8 mouse cellular contexts compared by ENCODE assay signal in the genomic region with DNA sequence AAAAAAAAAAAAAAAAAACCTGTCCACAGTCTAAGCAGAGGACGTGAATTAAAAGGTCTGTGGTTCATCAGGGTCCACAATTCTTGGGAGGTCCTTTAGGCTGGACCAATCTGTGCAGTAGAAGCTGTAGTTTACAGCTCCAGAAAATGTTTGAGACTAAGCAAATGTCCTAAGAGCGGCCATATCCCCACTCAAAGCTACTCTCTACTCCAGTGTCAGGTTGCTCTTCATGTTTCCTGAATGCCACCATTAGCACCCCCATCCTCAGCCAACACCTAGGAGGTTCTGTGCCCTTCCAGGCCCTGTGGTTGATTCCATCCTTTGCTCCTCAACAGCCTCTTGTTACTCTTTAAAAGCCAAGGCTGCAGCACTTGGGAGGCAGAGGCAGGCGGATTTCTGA. TPM values are rescaled to one million over a fixed set of nuclear protein-coding genes. Genes with fewer than 3 reads are reported as not detected.
DNase-seq lines count a peak whose midpoint lies in the region; ATAC-seq and TF ChIP-seq lines count a peak whose summit lies in the region.

No protein-coding gene starts in this region.

- no peak overlapping the region for H3K27ac ChIP-seq in gastrocnemius, adult 2 months
- no peak overlapping the region for H3K27ac ChIP-seq in forebrain, postnatal 0 days (ENCODE audit: low read depth, low read length)
- H3K27ac ChIP-seq in macrophage = peak overlapping the region; percentile 49

- peak overlapping the region; percentile 81; the same call in 1 of the 2 replicates for H3K4me2 ChIP-seq in forebrain, postnatal 0 days (ENCODE audit: low read depth)

- no peak for ATAC-seq in forebrain, postnatal 0 days

- WGBS in forebrain, postnatal 0 days = 49% methylated on average over 3 of the region's 3 CpGs
- WGBS in macrophage (ENCODE audit: missing documents) = 77% methylated on average over 3 of the region's 3 CpGs

- intact Hi-C loops in gastrocnemius, adult 2 months (cut with DNase I) = no loop called here

- H3K9me3 ChIP-seq in E14TG2a.4 (ENCODE audit: low read length) = no peaks in the 10 kb centered on the region
- no peaks in the 10 kb centered on the region for H3K9me3 ChIP-seq in forebrain, postnatal 0 days (ENCODE audit: low read length)

- H3K36me3 ChIP-seq in E14TG2a.4 (ENCODE audit: insufficient read depth, low read length) = peaks cover 47% of the 10 kb centered on the region
- H3K36me3 ChIP-seq in forebrain, postnatal 0 days (ENCODE audit: insufficient read depth) = peaks cover 8% of the 10 kb centered on the region; the same call in 1 of the 2 replicates
- no peaks in the 10 kb centered on the region for H3K36me3 ChIP-seq in macrophage (ENCODE audit: inconsistent target)

- no peaks in the 10 kb centered on the region for H3K27me3 ChIP-seq in E14TG2a.4 (ENCODE audit: insufficient read depth, low read length)
- H3K27me3 ChIP-seq in forebrain, postnatal 0 days (ENCODE audit: insufficient read depth, low read length) = no peaks in the 10 kb centered on the region

- peaks cover 17% of the 10 kb centered on the region for H3K79me2 ChIP-seq in macrophage (ENCODE audit: inconsistent target)

- DNase-seq in gastrocnemius, adult 2 months = no peak
- DNase-seq in gastrocnemius, postnatal 4 days (ENCODE audit: low spot score in 2 of 2) = no peak
- no peak for DNase-seq in forebrain, postnatal 0 days
- no peak for DNase-seq in layer of hippocampus, postnatal 36 days
- no peak for DNase-seq in right cerebral cortex, postnatal 10 days (ENCODE audit: low spot score in 2 of 2)
- no peak for DNase-seq in thymus, adult 18-20 months

- H3K9ac ChIP-seq in forebrain, postnatal 0 days = no peak overlapping the region

- peak overlapping the region; percentile 87 for H3K4me3 ChIP-seq in gastrocnemius, adult 2 months
- H3K4me3 ChIP-seq in E14TG2a.4 (replicated peaks; ENCODE audit: low read length) (peak overlapping the region; percentile 98), macrophage (ENCODE audit: inconsistent target) (peak overlapping the region; percentile 77)
- H3K4me3 ChIP-seq in forebrain, postnatal 0 days (ENCODE audit: low read depth, low read length) = peak overlapping the region; percentile 61

- TF ChIP-seq CTCF in gastrocnemius, adult 2 months (IDR thresholded peaks at IDR 0.05) = no peak
- no peak for TF ChIP-seq CTCF in E14TG2a.4 (conservative IDR thresholded peaks at IDR 0.05; ENCODE audit: low read length)
- no peak for TF ChIP-seq CTCF in forebrain, postnatal 0 days (IDR thresholded peaks at IDR 0.05; ENCODE audit: low read depth)

- H3K4me1 ChIP-seq in E14TG2a.4 (replicated peaks; ENCODE audit: low read depth, low read length) = peaks cover 32% of the 10 kb centered on the region
- no peaks in the 10 kb centered on the region for H3K4me1 ChIP-seq in forebrain, postnatal 0 days (ENCODE audit: insufficient read depth)

RNA-seq across cellular contexts. Expression of gene Tyms, which starts 1.0 kb away (rescaled TPM):
- 1 to 10 TPM; 1.7 to 2.0 TPM for total RNA-seq in gastrocnemius, adult 2 months (2021)
- total RNA-seq in gastrocnemius, postnatal 4 days (2021) = 10 to 100 TPM; 40.8 to 41.2 TPM
- 12.3 and 14.3 TPM in 2 replicates for total RNA-seq in forebrain, postnatal 0 days (2014; rRNA removed)
- polyA plus RNA-seq in forebrain, postnatal 0 days (2015; fragmentation: Nextera tagmentation; extraction: Ambion mirVana) = 26.8 and 34.1 TPM in 2 replicates
- 10 to 100 TPM in 9 of 26 experiments, 1 to 10 TPM in 17; 2.2 to 21.4 (median 7.7) TPM for total RNA-seq in macrophage (2018; cell fraction: chromatin; rRNA removed)
- 1 to 10 TPM; 2.9 to 8.5 (median 4.7) TPM for total RNA-seq in macrophage (2018; cell fraction: cytosol; rRNA removed)
- total RNA-seq in macrophage (2018; cell fraction: nucleus; rRNA removed) = 10 to 100 TPM in 2 of 26 experiments, 1 to 10 TPM in 24; 2.5 to 36.2 (median 5.0) TPM
- 4.2 to 21.7 TPM (median 11.2 TPM) in 3 replicates for polyA plus RNA-seq in macrophage (2018)
- 1 to 10 TPM; 6.6 to 6.9 TPM for total RNA-seq in layer of hippocampus, postnatal 36 days (2021)

RNA-seq across cellular contexts. Expression of gene Garem2, which starts 32.6 kb away (rescaled TPM):
- not detected for total RNA-seq in gastrocnemius, adult 2 months (2021)
- total RNA-seq in gastrocnemius, postnatal 4 days (2021) = under 1 TPM; 0.17 to 0.29 TPM
- 10.4 and 10.5 TPM in 2 replicates for total RNA-seq in forebrain, postnatal 0 days (2014; rRNA removed)
- polyA plus RNA-seq in forebrain, postnatal 0 days (2015; fragmentation: Nextera tagmentation; extraction: Ambion mirVana) = 5.5 and 7.2 TPM in 2 replicates
- under 1 TPM in 1 of 26 experiments, not detected in 25; 0.16 TPM for total RNA-seq in macrophage (2018; cell fraction: chromatin; rRNA removed)
- total RNA-seq in macrophage (2018; cell fraction: cytosol; rRNA removed) = under 1 TPM in 1 of 26 experiments, not detected in 25; under 0.01 TPM
- total RNA-seq in macrophage (2018; cell fraction: nucleus; rRNA removed) = under 1 TPM in 1 of 26 experiments, not detected in 25; 0.21 TPM
- not detected in 3 replicates for polyA plus RNA-seq in macrophage (2018)
- total RNA-seq in layer of hippocampus, postnatal 36 days (2021) = 10 to 100 TPM; 10.9 to 13.2 TPM

RNA-seq across cellular contexts. Expression of gene 3110082J24Rik, which starts 33.5 kb away (rescaled TPM):
- total RNA-seq in gastrocnemius, adult 2 months (2021) = not detected
- total RNA-seq in gastrocnemius, postnatal 4 days (2021) = not detected
- 1.0 and 2.0 TPM in 2 replicates for total RNA-seq in forebrain, postnatal 0 days (2014; rRNA removed)
- 2.0 and 2.5 TPM in 2 replicates for polyA plus RNA-seq in forebrain, postnatal 0 days (2015; fragmentation: Nextera tagmentation; extraction: Ambion mirVana)
- not detected for total RNA-seq in macrophage (2018; cell fraction: chromatin; rRNA removed)
- not detected for total RNA-seq in macrophage (2018; cell fraction: cytosol; rRNA removed)
- total RNA-seq in macrophage (2018; cell fraction: nucleus; rRNA removed) = not detected
- not detected in 3 replicates for polyA plus RNA-seq in macrophage (2018)
- total RNA-seq in layer of hippocampus, postnatal 36 days (2021) = 1 to 10 TPM; 2.8 to 3.7 TPM

RNA-seq across cellular contexts. Expression of gene Il6, which starts 59.5 kb away (rescaled TPM):
- not detected for total RNA-seq in gastrocnemius, adult 2 months (2021)
- total RNA-seq in gastrocnemius, postnatal 4 days (2021) = not detected
- not detected in 2 replicates for total RNA-seq in forebrain, postnatal 0 days (2014; rRNA removed)
- polyA plus RNA-seq in forebrain, postnatal 0 days (2015; fragmentation: Nextera tagmentation; extraction: Ambion mirVana) = not detected in 2 replicates
- 10 to 100 TPM in 7 of 26 experiments, 1 to 10 TPM in 12, under 1 TPM in 4, not detected in 3; 0.55 to 61.3 (median 4.7) TPM for total RNA-seq in macrophage (2018; cell fraction: chromatin; rRNA removed)
- 10 to 100 TPM in 9 of 26 experiments, 1 to 10 TPM in 8, under 1 TPM in 7, not detected in 2; 0.19 to 76.3 (median 5.0) TPM for total RNA-seq in macrophage (2018; cell fraction: cytosol; rRNA removed)
- total RNA-seq in macrophage (2018; cell fraction: nucleus; rRNA removed) = 100 to 1,000 TPM in 2 of 26 experiments, 10 to 100 TPM in 12, 1 to 10 TPM in 10, not detected in 2; 1.3 to 115 (median 12.5) TPM
- 0.43 to 0.53 TPM in 2 of 3 replicates, not detected in the other for polyA plus RNA-seq in macrophage (2018)
- total RNA-seq in layer of hippocampus, postnatal 36 days (2021) = not detected
